Mouse (Mus musculus): ENCODE measurements around the gene Grap2. TPM values are rescaled to one million over a fixed set of nuclear protein-coding genes. Genes with fewer than 3 reads are reported as not detected.

The Grap2 gene
- polyA plus RNA-seq, 1 experiment: under 0.01 TPM

DNA sequence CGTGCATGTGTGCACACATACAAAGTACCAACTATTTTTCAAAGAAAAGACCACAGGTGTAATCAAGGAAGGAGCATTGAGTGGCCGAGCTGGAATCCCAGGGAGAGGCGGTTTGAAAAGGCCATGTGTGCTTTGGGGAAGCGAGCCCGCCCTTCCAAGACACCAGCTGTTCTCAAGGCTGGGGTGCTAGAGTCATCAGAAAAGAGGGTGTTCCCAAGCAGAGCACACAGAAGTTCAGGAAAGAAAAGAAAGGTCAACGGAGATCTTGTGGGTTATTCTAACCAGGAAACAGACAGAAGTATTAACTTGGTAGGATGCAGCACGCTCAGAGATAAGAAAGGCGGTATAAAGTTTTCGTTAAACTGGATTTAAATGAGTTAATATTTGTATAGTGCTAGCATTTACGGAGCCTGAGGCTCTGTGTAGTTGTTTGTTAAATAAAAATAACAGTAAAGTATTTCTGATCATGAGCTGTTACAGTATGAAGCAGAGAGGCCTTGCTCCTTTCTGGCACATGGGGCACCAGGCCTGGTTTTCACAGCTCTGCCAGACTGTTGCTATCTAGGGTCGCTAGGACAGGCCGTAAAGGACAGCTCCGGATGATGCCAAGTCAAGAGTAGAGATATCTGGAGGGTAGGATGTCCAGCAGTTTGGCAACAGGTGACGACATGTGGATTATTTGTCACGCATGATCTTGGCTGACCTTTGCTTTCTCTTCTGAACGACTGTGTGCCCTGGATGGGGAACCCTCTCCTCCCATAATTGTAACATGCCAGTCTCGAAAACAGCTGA, 72.8 kb downstream of the Grap2 start:
- no peaks in the 10 kb centered on the region for H3K79me2 ChIP-seq (ENCODE audit: control insufficient read depth, insufficient read depth)
- no peak overlapping the region for H3K4me3 ChIP-seq (ENCODE audit: insufficient read depth, poor library complexity, severe bottlenecking)
- TF ChIP-seq CEBPB (IDR thresholded peaks at IDR 0.05; ENCODE audit: low read depth): no peak
- TF ChIP-seq FOSL1 (IDR thresholded peaks at IDR 0.05; ENCODE audit: insufficient read depth, low read length, poor library complexity, severe bottlenecking): no peak
- no peak for TF ChIP-seq MAX (IDR thresholded peaks at IDR 0.05)
- no peak for TF ChIP-seq CTCF (IDR thresholded peaks at IDR 0.05; ENCODE audit: control insufficient read depth, insufficient read depth, insufficient read length)
- TF ChIP-seq MYOG (IDR thresholded peaks at IDR 0.05; ENCODE audit: control insufficient read depth, extremely low read depth, insufficient read length): no peak
- no peak for TF ChIP-seq USF1 (IDR thresholded peaks at IDR 0.05; ENCODE audit: low read depth)
- TF ChIP-seq MYOD1 (IDR thresholded peaks at IDR 0.05; ENCODE audit: control insufficient read depth, insufficient read length, low read depth): no peak
- no peaks in the 10 kb centered on the region for H3K79me3 ChIP-seq (ENCODE audit: low read depth)
- no peaks in the 10 kb centered on the region for H3K36me3 ChIP-seq (ENCODE audit: control insufficient read depth, insufficient read depth)
- H3ac ChIP-seq (ENCODE audit: control insufficient read depth, insufficient read length, low read depth): no peak overlapping the region
- H3K27me3 ChIP-seq (ENCODE audit: control insufficient read depth, insufficient read depth, insufficient read length): no peaks in the 10 kb centered on the region

DNA sequence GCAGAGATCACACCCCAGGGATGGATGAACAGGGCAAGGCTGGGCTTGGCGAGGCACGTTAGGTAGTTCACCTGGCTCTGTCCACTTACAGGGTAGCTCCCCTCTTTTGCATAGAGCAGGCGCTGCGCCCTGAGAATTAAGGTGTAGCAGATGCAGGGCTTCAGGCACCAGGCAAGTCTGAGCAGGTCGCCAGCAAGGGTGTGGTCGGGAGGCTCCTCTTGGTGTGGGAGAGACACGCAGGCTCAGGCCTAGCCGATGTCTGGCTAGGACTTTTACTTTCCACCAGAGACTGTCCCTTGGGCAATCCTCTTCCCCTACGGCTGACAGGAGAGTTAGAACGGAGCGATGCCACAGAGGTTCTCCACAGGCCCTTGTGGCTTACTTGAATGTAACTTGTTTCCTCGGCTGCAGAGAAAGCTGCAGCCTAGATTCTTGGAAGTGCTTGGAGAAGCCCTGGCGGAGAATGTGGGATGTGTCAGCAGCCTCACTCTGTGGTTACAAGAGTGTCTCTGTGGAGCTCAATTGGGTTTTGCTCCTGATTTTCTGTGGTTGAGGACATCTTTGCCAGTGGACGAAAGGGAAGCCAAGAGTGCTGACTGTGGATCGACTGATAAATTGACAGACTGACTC, 76.7 kb downstream of the Grap2 start:
- Histone ChIP-seq H3K27me3 (ENCODE audit: control insufficient read depth, insufficient read depth, insufficient read length) (no peaks in the 10 kb centered on the region), H3K79me3 (ENCODE audit: low read depth) (no peaks in the 10 kb centered on the region), H3K79me2 (ENCODE audit: control insufficient read depth, insufficient read depth) (no peaks in the 10 kb centered on the region), H3K4me3 (ENCODE audit: insufficient read depth, poor library complexity, severe bottlenecking) (no peak overlapping the region), H3K36me3 (ENCODE audit: control insufficient read depth, insufficient read depth) (no peaks in the 10 kb centered on the region), H3ac (ENCODE audit: control insufficient read depth, insufficient read length, low read depth) (peak overlapping the region; percentile 36)
- no peak for TF ChIP-seq CTCF (IDR thresholded peaks at IDR 0.05; ENCODE audit: control insufficient read depth, insufficient read depth, insufficient read length)
- TF ChIP-seq FOSL1 (IDR thresholded peaks at IDR 0.05; ENCODE audit: insufficient read depth, low read length, poor library complexity, severe bottlenecking): no peak

- H3K79me2 ChIP-seq (ENCODE audit: control insufficient read depth, insufficient read depth): no peaks in the 10 kb centered on the region
- H3ac ChIP-seq (ENCODE audit: control insufficient read depth, insufficient read length, low read depth): no peak overlapping the region
- TF ChIP-seq MYOD1 (IDR thresholded peaks at IDR 0.05; ENCODE audit: control insufficient read depth, insufficient read length, low read depth) (no peak), FOSL1 (IDR thresholded peaks at IDR 0.05; ENCODE audit: insufficient read depth, low read length, poor library complexity, severe bottlenecking) (no peak), MYOG (IDR thresholded peaks at IDR 0.05; ENCODE audit: control insufficient read depth, extremely low read depth, insufficient read length) (no peak), CEBPB (IDR thresholded peaks at IDR 0.05; ENCODE audit: low read depth) (no peak), MAX (IDR thresholded peaks at IDR 0.05) (no peak), CTCF (IDR thresholded peaks at IDR 0.05; ENCODE audit: control insufficient read depth, insufficient read depth, insufficient read length) (no peak)
- no peaks in the 10 kb centered on the region for H3K79me3 ChIP-seq (ENCODE audit: low read depth)
- no peak overlapping the region for H3K4me3 ChIP-seq (ENCODE audit: insufficient read depth, poor library complexity, severe bottlenecking)
- no peaks in the 10 kb centered on the region for H3K27me3 ChIP-seq (ENCODE audit: control insufficient read depth, insufficient read depth, insufficient read length)
- H3K36me3 ChIP-seq (ENCODE audit: control insufficient read depth, insufficient read depth): no peaks in the 10 kb centered on the region
These were observed 78.0 kb downstream of the Grap2 start for GRCm38 (mm10) chr15:80650412-80650811.

DNA sequence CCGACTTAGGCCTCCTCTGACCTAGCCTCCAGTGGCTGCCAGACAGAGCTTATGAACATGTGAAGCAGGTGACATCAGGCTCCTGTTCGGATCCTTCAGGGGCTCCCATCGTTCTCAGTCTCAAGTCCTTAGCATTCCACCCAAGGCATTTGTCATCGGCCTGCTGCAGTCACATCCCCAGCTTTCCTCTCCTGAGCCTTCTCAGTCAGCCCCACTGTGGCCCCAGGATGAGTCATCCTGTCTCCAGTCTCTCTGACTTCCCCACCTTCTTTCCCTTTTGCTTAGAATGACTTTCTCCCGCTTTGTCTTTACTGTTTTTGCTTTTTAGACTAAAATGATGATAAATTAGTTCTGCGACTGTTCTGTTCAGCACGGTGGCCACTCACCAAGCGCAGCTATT, 81.5 kb downstream of the Grap2 start:
- no peak for TF ChIP-seq USF1 (IDR thresholded peaks at IDR 0.05; ENCODE audit: low read depth)
- no peak for TF ChIP-seq MYOD1 (IDR thresholded peaks at IDR 0.05; ENCODE audit: control insufficient read depth, insufficient read length, low read depth)
- TF ChIP-seq MYOG (IDR thresholded peaks at IDR 0.05; ENCODE audit: control insufficient read depth, extremely low read depth, insufficient read length): no peak
- no peak for TF ChIP-seq MAX (IDR thresholded peaks at IDR 0.05)
- TF ChIP-seq CEBPB (IDR thresholded peaks at IDR 0.05; ENCODE audit: low read depth): no peak
- peak; percentile 69 for TF ChIP-seq FOSL1 (IDR thresholded peaks at IDR 0.05; ENCODE audit: insufficient read depth, low read length, poor library complexity, severe bottlenecking)
- H3K4me3 ChIP-seq (ENCODE audit: insufficient read depth, poor library complexity, severe bottlenecking): no peak overlapping the region
- H3K36me3 ChIP-seq (ENCODE audit: control insufficient read depth, insufficient read depth): no peaks in the 10 kb centered on the region
- no peaks in the 10 kb centered on the region for H3K79me2 ChIP-seq (ENCODE audit: control insufficient read depth, insufficient read depth)
- no peaks in the 10 kb centered on the region for H3K27me3 ChIP-seq (ENCODE audit: control insufficient read depth, insufficient read depth, insufficient read length)
- H3ac ChIP-seq (ENCODE audit: control insufficient read depth, insufficient read length, low read depth): no peak overlapping the region
- no peaks in the 10 kb centered on the region for H3K79me3 ChIP-seq (ENCODE audit: low read depth)

- no peak overlapping the region for H3K4me3 ChIP-seq (ENCODE audit: insufficient read depth, poor library complexity, severe bottlenecking)
- H3K79me3 ChIP-seq (ENCODE audit: low read depth): no peaks in the 10 kb centered on the region
- TF ChIP-seq CTCF (IDR thresholded peaks at IDR 0.05; ENCODE audit: control insufficient read depth, insufficient read depth, insufficient read length): no peak
- TF ChIP-seq MYOD1 (IDR thresholded peaks at IDR 0.05; ENCODE audit: control insufficient read depth, insufficient read length, low read depth): no peak
- TF ChIP-seq MAX (IDR thresholded peaks at IDR 0.05): no peak
- TF ChIP-seq FOSL1 (IDR thresholded peaks at IDR 0.05; ENCODE audit: insufficient read depth, low read length, poor library complexity, severe bottlenecking): no peak
- no peak for TF ChIP-seq CEBPB (IDR thresholded peaks at IDR 0.05; ENCODE audit: low read depth)
- no peak for TF ChIP-seq USF1 (IDR thresholded peaks at IDR 0.05; ENCODE audit: low read depth)
- TF ChIP-seq MYOG (IDR thresholded peaks at IDR 0.05; ENCODE audit: control insufficient read depth, extremely low read depth, insufficient read length): no peak
- H3ac ChIP-seq (ENCODE audit: control insufficient read depth, insufficient read length, low read depth): no peak overlapping the region
- no peaks in the 10 kb centered on the region for H3K79me2 ChIP-seq (ENCODE audit: control insufficient read depth, insufficient read depth)
- no peaks in the 10 kb centered on the region for H3K36me3 ChIP-seq (ENCODE audit: control insufficient read depth, insufficient read depth)
- no peaks in the 10 kb centered on the region for H3K27me3 ChIP-seq (ENCODE audit: control insufficient read depth, insufficient read depth, insufficient read length)
These were observed 86.5 kb downstream of the Grap2 start for GRCm38 (mm10) chr15:80658815-80659471.
